Mouse (Mus musculus): ENCODE measurements around the gene Nsmce1. TPM values are rescaled to one million over a fixed set of nuclear protein-coding genes. Genes with fewer than 3 reads are reported as not detected.

The Nsmce1 gene
- 30.3 and 33.1 TPM in 2 replicates for polyA plus RNA-seq (2012; ENCODE audit: insufficient read depth, insufficient read length, missing spikeins)

GRCm38 (mm10) chr7:125490947-125491735, at the start of gene Nsmce1:
Gene Nsmce1 (minus strand): TSS chr7:125491596.
- H3K4me1 ChIP-seq (ENCODE audit: control insufficient read depth, insufficient read depth, insufficient read length, low read length): peaks cover 4% of the 10 kb centered on the region; the same call in 1 of the 2 replicates
- peak within 1 kb of the TSS; percentile 74 for H3K4me3 ChIP-seq (ENCODE audit: insufficient read depth, low read depth, low read length)
- peak within 1 kb of the TSS; percentile 86 for H3K27ac ChIP-seq (replicated peaks; ENCODE audit: low read depth, low read length)

- Histone ChIP-seq H3K4me1 (ENCODE audit: control insufficient read depth, insufficient read depth, insufficient read length, low read length) (no peaks in the 10 kb centered on the region), H3K4me3 (ENCODE audit: insufficient read depth, low read depth, low read length) (no peak overlapping the region), H3K27ac (replicated peaks; ENCODE audit: low read depth, low read length) (no peak overlapping the region)
Measured at GRCm38 (mm10) chr7:125541026-125541425, 49.6 kb upstream of the Nsmce1 start.

DNA sequence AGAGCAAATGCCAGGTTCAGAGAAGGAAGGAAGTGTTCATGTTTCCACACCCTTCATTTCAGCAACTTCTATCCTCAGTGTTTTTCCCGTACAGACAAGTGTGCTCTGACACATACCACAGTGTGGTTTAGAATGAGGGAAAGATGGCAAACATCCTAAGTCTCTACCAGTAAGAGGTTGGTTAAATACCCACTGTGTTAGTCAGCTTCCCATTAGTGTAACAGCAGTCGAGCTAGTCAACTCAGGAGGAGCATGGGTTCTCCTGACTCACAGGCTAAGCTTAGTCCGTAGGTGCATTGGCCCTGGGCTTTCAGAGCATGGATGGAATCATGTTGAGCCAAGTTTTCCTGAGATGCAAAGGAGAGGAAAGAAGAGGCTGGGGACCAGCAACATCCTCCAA, 48.0 kb upstream of the Nsmce1 start:
- Histone ChIP-seq H3K27ac (replicated peaks; ENCODE audit: low read depth, low read length) (no peak overlapping the region), H3K4me1 (ENCODE audit: control insufficient read depth, insufficient read depth, insufficient read length, low read length) (no peaks in the 10 kb centered on the region), H3K4me3 (ENCODE audit: insufficient read depth, low read depth, low read length) (no peak overlapping the region)

GRCm38 (mm10) chr7:125527901-125528580, 36.6 kb upstream of the Nsmce1 start:
- H3K4me3 ChIP-seq (ENCODE audit: insufficient read depth, low read depth, low read length): no peak overlapping the region
- H3K27ac ChIP-seq (replicated peaks; ENCODE audit: low read depth, low read length): no peak overlapping the region

DNA sequence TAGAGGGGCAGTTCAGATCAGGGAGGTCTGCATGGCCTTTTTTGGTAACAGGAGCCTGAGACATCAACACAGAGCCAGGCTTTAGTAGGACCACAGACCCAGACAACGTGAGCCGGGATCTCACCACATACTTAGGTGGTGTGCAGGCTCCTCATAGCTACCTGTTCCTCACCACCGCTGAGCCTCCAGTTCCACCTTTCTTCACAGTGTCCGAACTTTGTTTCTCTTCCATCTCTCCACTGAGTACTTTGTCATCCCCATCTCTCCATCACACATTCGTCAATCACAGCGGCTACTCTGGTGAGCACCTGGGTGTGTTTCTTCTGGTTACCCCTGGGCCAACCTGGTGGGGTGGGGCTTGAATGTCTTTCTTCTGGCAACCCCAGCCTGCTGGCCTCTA, 35.8 kb upstream of the Nsmce1 start:
- no peak overlapping the region for H3K27ac ChIP-seq (replicated peaks; ENCODE audit: low read depth, low read length)

More at GRCm38 (mm10) chr7:125527901-125528580, 36.6 kb upstream of the Nsmce1 start:
- no peaks in the 10 kb centered on the region for H3K4me1 ChIP-seq (ENCODE audit: control insufficient read depth, insufficient read depth, insufficient read length, low read length)

GRCm38 (mm10) chr7:125523051-125523450, 31.7 kb upstream of the Nsmce1 start:
- H3K27ac ChIP-seq (replicated peaks; ENCODE audit: low read depth, low read length): no peak overlapping the region
- H3K4me1 ChIP-seq (ENCODE audit: control insufficient read depth, insufficient read depth, insufficient read length, low read length): no peaks in the 10 kb centered on the region
- no peak overlapping the region for H3K4me3 ChIP-seq (ENCODE audit: insufficient read depth, low read depth, low read length)

More for the DNA sequence above, 35.8 kb upstream of the Nsmce1 start:
- Histone ChIP-seq H3K4me1 (ENCODE audit: control insufficient read depth, insufficient read depth, insufficient read length, low read length) (no peaks in the 10 kb centered on the region), H3K4me3 (ENCODE audit: insufficient read depth, low read depth, low read length) (no peak overlapping the region)

GRCm38 (mm10) chr7:125519715-125520114, 28.3 kb upstream of the Nsmce1 start:
- no peak overlapping the region for H3K4me3 ChIP-seq (ENCODE audit: insufficient read depth, low read depth, low read length)
- no peaks in the 10 kb centered on the region for H3K4me1 ChIP-seq (ENCODE audit: control insufficient read depth, insufficient read depth, insufficient read length, low read length)
- no peak overlapping the region for H3K27ac ChIP-seq (replicated peaks; ENCODE audit: low read depth, low read length)

- Histone ChIP-seq H3K4me3 (ENCODE audit: insufficient read depth, low read depth, low read length) (no peak overlapping the region), H3K4me1 (ENCODE audit: control insufficient read depth, insufficient read depth, insufficient read length, low read length) (no peaks in the 10 kb centered on the region), H3K27ac (replicated peaks; ENCODE audit: low read depth, low read length) (no peak overlapping the region)
Measured at GRCm38 (mm10) chr7:125517470-125517869, 26.1 kb upstream of the Nsmce1 start.

- Histone ChIP-seq H3K4me3 (ENCODE audit: insufficient read depth, low read depth, low read length) (no peak overlapping the region), H3K4me1 (ENCODE audit: control insufficient read depth, insufficient read depth, insufficient read length, low read length) (no peaks in the 10 kb centered on the region), H3K27ac (replicated peaks; ENCODE audit: low read depth, low read length) (no peak overlapping the region)
Measured at GRCm38 (mm10) chr7:125516723-125517122, 25.3 kb upstream of the Nsmce1 start.

- no peak overlapping the region for H3K4me3 ChIP-seq (ENCODE audit: insufficient read depth, low read depth, low read length)
- no peaks in the 10 kb centered on the region for H3K4me1 ChIP-seq (ENCODE audit: control insufficient read depth, insufficient read depth, insufficient read length, low read length)
- no peak overlapping the region for H3K27ac ChIP-seq (replicated peaks; ENCODE audit: low read depth, low read length)
Measured at GRCm38 (mm10) chr7:125515081-125515853, 23.9 kb upstream of the Nsmce1 start.

DNA sequence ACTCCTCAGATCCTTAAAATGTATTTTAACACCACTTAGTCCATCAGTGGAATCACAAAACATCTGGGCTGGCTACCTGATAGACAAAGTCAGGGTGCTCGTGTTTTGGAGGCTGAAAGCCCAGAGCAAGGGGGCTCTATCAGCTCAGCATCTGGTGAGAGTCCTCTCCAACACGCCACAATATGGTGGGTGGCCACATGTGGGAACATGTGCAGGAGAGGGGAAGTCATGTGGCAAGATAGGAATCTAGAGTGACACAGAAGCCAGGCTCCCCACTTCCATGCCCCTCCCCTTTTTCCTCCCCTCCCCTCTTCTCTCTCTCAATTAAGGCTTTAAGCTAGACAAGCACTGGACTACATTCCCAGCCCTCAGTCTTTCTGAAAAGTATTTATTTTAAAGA, 20.5 kb upstream of the Nsmce1 start:
- H3K27ac ChIP-seq (replicated peaks; ENCODE audit: low read depth, low read length): no peak overlapping the region

DNA sequence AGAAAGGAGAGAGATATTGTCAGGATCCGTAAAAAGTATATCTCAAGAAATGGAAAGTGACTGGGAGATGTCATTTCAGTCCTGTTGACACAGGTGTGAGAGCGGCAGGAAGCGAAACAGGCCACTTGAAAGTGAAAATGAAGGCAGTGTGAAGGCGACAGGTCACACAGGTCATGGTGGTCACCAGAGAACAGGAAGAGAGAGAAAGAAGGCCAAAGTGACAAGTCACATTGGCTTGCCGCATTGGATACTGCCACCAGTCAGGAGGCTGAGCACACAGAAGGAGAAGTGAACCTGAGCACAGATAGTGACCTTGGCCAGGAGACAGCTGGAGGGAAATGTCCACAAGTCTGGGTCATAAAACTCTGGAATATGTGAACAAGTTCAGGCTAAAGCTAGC, 20.0 kb upstream of the Nsmce1 start:
- no peaks in the 10 kb centered on the region for H3K4me1 ChIP-seq (ENCODE audit: control insufficient read depth, insufficient read depth, insufficient read length, low read length)
- H3K4me3 ChIP-seq (ENCODE audit: insufficient read depth, low read depth, low read length): no peak overlapping the region
- H3K27ac ChIP-seq (replicated peaks; ENCODE audit: low read depth, low read length): no peak overlapping the region

More for the DNA sequence above, 20.5 kb upstream of the Nsmce1 start:
- no peaks in the 10 kb centered on the region for H3K4me1 ChIP-seq (ENCODE audit: control insufficient read depth, insufficient read depth, insufficient read length, low read length)
- no peak overlapping the region for H3K4me3 ChIP-seq (ENCODE audit: insufficient read depth, low read depth, low read length)

DNA sequence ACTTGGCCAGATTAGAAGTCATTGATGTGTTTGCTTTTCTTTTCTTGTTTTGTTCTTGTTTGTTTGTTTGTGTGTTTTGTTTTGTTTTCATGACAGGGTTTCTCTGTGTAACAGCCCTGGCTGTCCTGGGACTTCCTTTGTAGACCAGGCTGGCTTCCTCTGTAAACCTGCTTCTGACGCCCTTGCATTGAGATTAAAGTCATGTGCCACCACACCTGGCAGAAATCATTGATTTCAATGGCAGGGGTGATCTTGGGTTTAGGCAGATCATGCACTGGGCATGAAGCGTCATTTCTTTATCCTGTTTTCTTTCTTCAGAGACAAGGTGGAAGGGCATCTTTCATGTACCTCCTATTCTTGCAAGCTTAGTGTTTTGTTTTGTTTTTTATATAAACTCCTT, 15.9 kb upstream of the Nsmce1 start:
- Histone ChIP-seq H3K4me1 (ENCODE audit: control insufficient read depth, insufficient read depth, insufficient read length, low read length) (peaks cover 5% of the 10 kb centered on the region; the same call in 1 of the 2 replicates), H3K27ac (replicated peaks; ENCODE audit: low read depth, low read length) (no peak overlapping the region), H3K4me3 (ENCODE audit: insufficient read depth, low read depth, low read length) (no peak overlapping the region)

DNA sequence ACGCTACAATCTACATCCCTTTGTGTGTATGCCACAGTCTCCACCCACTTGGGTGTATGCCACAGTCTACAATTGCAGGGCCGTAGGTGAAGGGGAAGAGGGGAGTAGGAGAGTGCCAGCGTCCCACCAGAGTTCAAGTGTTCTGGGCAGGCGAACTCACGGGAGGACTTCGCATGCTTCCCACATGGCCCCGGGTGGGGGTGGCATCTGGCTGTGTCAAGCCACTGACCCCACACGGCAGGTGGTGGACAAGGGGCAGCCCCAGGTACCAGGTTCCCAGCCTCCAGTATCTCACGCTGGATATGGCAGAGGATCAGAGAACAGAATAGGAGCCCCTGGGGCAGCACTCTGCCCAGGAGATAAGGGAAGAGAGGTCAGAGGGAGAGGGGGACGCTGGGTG, 14.2 kb upstream of the Nsmce1 start:
- Histone ChIP-seq H3K4me1 (ENCODE audit: control insufficient read depth, insufficient read depth, insufficient read length, low read length) (peaks cover 5% of the 10 kb centered on the region; the same call in 1 of the 2 replicates), H3K27ac (replicated peaks; ENCODE audit: low read depth, low read length) (no peak overlapping the region), H3K4me3 (ENCODE audit: insufficient read depth, low read depth, low read length) (no peak overlapping the region)

- no peak overlapping the region for H3K4me3 ChIP-seq (ENCODE audit: insufficient read depth, low read depth, low read length)
- H3K27ac ChIP-seq (replicated peaks; ENCODE audit: low read depth, low read length): no peak overlapping the region
- H3K4me1 ChIP-seq (ENCODE audit: control insufficient read depth, insufficient read depth, insufficient read length, low read length): peaks cover 7% of the 10 kb centered on the region; the same call in 1 of the 2 replicates
Measured at GRCm38 (mm10) chr7:125504618-125505017, 13.2 kb upstream of the Nsmce1 start.

All from brown adipose tissue, adult 24 weeks (tissue).